Mouse (Mus musculus) midbrain, embryonic 16.5 days (tissue): ENCODE measurements around the gene Cchcr1. TPM values are rescaled to one million over a fixed set of nuclear protein-coding genes. Genes with fewer than 3 reads are reported as not detected.

Source experiments
- ATAC-seq: fragments of 200-750 bp; cut with Nextera tagmentation; 2 replicates; pipeline ENCODE4 v1.8.0; 2017; ENCODE audit warnings: moderate TSS enrichment
- H3K27ac ChIP-seq: fragments of 300-500 bp; sonication (generic); 2 replicates; pipeline ENCODE4 v1.5.1; 2014; ENCODE audit warnings: mild to moderate bottlenecking, low read length, mixed read lengths
- H3K27me3 ChIP-seq: fragments of 300-500 bp; sonication (generic); 2 replicates; pipeline ENCODE4 v1.6.1; 2014; ENCODE audit warnings: low read depth, low read length, mixed read lengths; ENCODE audit not compliant: control insufficient read depth, insufficient read depth
- H3K36me3 ChIP-seq: fragments of 300-500 bp; sonication (generic); 2 replicates; pipeline ENCODE4 v1.6.1; 2014; ENCODE audit warnings: mild to moderate bottlenecking, low read length, moderate library complexity, mixed read lengths; ENCODE audit not compliant: control insufficient read depth, insufficient read depth
- H3K4me1 ChIP-seq: fragments of 300-500 bp; sonication (generic); 2 replicates; pipeline ENCODE4 v1.6.1; 2014; ENCODE audit warnings: mild to moderate bottlenecking, low read length, mixed read lengths; ENCODE audit not compliant: control insufficient read depth, insufficient read depth
- H3K4me2 ChIP-seq: fragments of 300-500 bp; sonication (generic); 2 replicates; pipeline ENCODE4 v1.6.1; 2014; ENCODE audit warnings: mild to moderate bottlenecking, low read length, mixed read lengths
- H3K4me3 ChIP-seq: fragments of 300-500 bp; sonication (generic); 2 replicates; pipeline ENCODE4 v1.5.1; 2014; ENCODE audit warnings: low read depth, mild to moderate bottlenecking, low read length, moderate library complexity, mixed read lengths
- H3K9ac ChIP-seq: fragments of 300-500 bp; sonication (generic); 2 replicates; pipeline ENCODE4 v1.6.1; 2014; ENCODE audit warnings: low read depth, low read length, mixed read lengths
- H3K9me3 ChIP-seq: fragments of 300-500 bp; sonication (generic); replicated peaks from 2 replicates; pipeline ENCODE4 v1.6.1; 2014; ENCODE audit warnings: mild to moderate bottlenecking, low read length, mixed read lengths; ENCODE audit not compliant: control insufficient read depth, poor library complexity, severe bottlenecking
- WGBS: fragments of 180-500 bp; shearing (Covaris S2); extraction: QIAGEN DNeasy Blood & Tissue Kit; methylation state at CpG from one replicate; pipeline ENCODE4 v1.1.7; 2014; 5-methylcytosine and 5-hydroxymethylcytosine counted together
- polyA plus RNA-seq: library from polyadenylated mRNA; unstranded; fragments of >200 nt; fragmentation: Nextera tagmentation; extraction: Ambion mirVana; gene quantifications from 2 replicates; pipeline ENCODE4 v1.2.1, GENCODE M21; 2015

Gene Cchcr1
- polyA plus RNA-seq, 1 experiment from 2014 or later = 3.7 TPM

DNA sequence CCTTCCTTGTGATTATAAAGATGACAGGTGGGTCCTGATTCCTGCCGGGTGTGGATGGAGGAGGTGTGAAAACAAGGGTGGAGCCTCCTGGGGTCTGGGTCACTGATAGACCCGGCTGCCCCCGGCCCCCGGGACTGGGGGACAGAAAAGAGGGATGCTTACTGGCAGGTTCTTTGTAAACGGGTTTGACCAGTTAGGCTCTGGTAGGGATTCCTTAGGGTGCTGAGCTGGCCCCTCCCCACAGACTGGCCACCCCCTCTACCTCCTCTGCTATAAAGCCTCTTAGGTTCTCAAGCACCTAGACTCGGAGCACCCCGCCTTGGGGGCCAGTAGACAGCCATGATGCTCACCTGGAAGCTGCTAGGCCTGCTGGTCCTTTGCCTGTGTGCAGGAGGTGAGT is 16.0 kb downstream of the Cchcr1 start, which contains the start of gene Psors1c2:
TSS of gene Psors1c2 (plus strand) at position 301 of the 400 bp plus-strand sequence.
- Histone ChIP-seq H3K4me1 (no peaks in the 10 kb centered on the region), H3K4me3 (no peak within 1 kb of the TSS), H3K4me2 (no peak within 1 kb of the TSS), H3K9ac (no peak within 1 kb of the TSS), H3K36me3 (no peaks in the 10 kb centered on the region), H3K27me3 (no peaks in the 10 kb centered on the region), H3K9me3 (no peaks in the 10 kb centered on the region), H3K27ac (no peak within 1 kb of the TSS)
- 61% methylated on average over 7 of the region's 7 CpGs for WGBS
- no peak for ATAC-seq

DNA sequence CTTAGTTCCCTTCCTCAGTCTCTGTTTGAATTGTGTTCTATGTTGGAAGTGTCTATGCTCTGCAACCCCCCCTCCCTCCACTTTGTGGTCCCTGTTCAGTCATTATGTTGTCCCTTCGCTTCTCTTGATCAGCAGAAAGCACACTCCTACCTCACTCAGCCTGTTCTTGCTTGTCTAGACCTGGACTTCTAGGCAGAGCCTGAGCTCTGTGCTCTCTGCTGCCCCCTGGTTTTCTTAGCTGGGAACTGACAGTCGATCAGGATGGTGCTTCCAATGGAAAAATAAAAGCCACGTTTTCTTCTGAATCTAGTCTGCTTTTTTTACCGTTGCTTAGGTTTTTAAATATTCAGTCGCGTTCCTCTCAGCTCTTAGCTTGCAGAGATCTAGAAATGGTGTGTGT is 17.4 kb downstream of the Cchcr1 start:
- ATAC-seq = peak; percentile 73
- no peak overlapping the region for H3K9ac ChIP-seq
- H3K4me1 ChIP-seq = no peaks in the 10 kb centered on the region
- H3K4me3 ChIP-seq = no peak overlapping the region
- H3K27ac ChIP-seq = no peak overlapping the region
- H3K4me2 ChIP-seq = no peak overlapping the region
- 8% methylated on average over 6 of the region's 6 CpGs for WGBS
- no peaks in the 10 kb centered on the region for H3K36me3 ChIP-seq
- H3K9me3 ChIP-seq = no peaks in the 10 kb centered on the region
- H3K27me3 ChIP-seq = no peaks in the 10 kb centered on the region

DNA sequence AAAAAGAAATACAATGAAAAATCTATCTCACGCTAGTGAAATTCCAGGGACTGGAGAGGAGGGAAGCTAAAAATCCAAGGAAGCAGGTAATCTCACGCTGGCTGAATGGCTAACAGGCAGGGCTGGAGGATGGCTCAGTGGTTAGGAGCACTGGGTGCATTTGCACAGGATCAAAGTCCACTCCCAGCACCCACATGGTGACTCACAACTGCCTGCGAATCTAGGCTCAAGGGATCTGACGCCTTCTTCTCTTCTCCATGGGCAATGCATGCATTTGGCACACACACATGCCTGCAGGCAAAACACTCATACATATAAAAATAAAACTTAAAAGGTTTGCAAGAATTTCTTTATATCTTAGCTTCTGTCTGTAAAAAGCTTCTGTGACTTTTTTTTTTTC is 20.5 kb downstream of the Cchcr1 start:
- no peak for ATAC-seq
- no peaks in the 10 kb centered on the region for H3K27me3 ChIP-seq
- 87% methylated on average over 4 of the region's 4 CpGs for WGBS
- H3K27ac ChIP-seq = no peak overlapping the region
- no peak overlapping the region for H3K4me3 ChIP-seq
- H3K9ac ChIP-seq = no peak overlapping the region
- no peaks in the 10 kb centered on the region for H3K4me1 ChIP-seq
- H3K36me3 ChIP-seq = no peaks in the 10 kb centered on the region
- H3K9me3 ChIP-seq = no peaks in the 10 kb centered on the region
- no peak overlapping the region for H3K4me2 ChIP-seq

DNA sequence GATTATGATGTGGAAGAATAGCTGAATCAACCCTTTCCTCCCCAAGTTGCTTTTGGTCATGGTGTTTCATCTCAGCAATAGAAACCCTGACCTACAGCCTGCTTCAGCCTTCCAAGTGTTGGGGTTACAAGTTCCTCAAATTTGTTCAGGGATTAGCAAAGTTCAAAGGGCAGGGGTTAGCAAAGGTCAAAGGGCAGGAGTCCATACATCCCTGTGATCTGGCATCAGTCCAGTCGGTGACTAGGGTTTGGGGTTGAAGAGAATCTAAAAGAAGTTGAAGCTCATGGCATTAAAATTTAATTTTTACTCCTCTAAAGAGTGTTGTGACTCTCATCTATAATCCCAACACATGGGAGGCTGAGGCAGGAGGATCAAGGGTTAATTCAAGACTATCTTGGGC is 21.6 kb downstream of the Cchcr1 start:
- Histone ChIP-seq H3K9me3 (no peaks in the 10 kb centered on the region), H3K9ac (no peak overlapping the region), H3K36me3 (no peaks in the 10 kb centered on the region), H3K27ac (no peak overlapping the region), H3K4me3 (no peak overlapping the region), H3K4me2 (no peak overlapping the region), H3K4me1 (no peaks in the 10 kb centered on the region; the same call in 1 of the 2 replicates), H3K27me3 (no peaks in the 10 kb centered on the region)
- 90% methylated on average over 1 of the region's 1 CpGs for WGBS
- ATAC-seq = no peak

DNA sequence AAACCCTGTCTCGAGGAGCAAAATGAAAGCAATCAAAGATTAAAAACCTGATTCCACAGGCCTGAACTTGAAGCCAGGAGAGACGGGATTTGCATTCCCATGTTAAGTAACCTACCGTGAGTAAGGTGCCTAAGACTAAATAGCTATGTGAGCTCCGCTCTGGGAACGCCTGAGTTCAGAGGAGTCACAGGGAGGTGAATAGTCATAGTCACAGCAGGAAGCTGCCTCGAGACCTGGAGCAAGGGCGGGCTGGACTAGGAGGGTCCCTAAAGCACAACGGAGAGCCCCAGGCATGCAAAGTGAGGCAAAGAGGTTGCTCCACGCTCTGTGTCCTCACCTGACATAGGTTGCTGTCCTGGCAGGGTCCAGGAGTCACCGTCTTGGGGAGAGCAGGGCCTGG is 22.6 kb downstream of the Cchcr1 start:
- Histone ChIP-seq H3K4me1 (no peaks in the 10 kb centered on the region; the same call in 1 of the 2 replicates), H3K36me3 (no peaks in the 10 kb centered on the region), H3K27ac (no peak overlapping the region), H3K9ac (no peak overlapping the region), H3K27me3 (no peaks in the 10 kb centered on the region), H3K9me3 (no peaks in the 10 kb centered on the region), H3K4me3 (no peak overlapping the region), H3K4me2 (no peak overlapping the region)
- 53% methylated on average over 10 of the region's 10 CpGs for WGBS
- ATAC-seq = no peak

DNA sequence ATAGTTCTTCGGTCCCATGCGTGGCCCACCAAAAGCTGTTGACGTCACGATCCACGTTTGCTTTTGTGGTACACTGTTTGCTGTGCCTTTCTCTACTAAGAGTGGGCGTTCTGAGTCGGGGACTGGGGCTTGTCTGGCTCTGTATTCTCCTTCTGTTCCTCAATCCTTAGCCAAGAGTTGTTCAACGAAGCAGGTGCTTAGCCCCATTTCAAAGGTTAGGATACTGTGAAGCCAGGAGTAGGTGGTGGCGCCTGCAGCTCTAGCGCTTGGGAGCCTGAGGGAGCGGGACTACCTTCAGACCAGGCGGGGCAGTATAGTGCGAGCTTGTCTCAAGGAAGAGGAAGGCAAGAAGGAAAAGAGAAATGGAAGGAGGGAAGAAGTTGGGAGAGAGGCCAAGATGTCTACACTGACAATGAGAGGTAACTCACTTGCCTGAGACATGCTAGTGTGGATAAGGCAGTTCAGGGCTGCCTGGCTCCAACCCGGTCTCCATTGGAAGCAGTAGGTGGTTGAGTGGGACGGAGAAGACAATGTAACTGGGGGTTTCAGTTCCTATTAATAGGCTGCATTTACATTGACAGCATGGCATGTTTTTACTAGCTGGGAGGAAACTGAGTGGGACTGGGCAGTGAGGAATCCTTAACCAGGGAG is 26.0 kb downstream of the Cchcr1 start:
- ATAC-seq = no peak
- Histone ChIP-seq H3K4me1 (no peaks in the 10 kb centered on the region; the same call in none of the 2 replicates), H3K36me3 (no peaks in the 10 kb centered on the region), H3K9ac (no peak overlapping the region), H3K27me3 (no peaks in the 10 kb centered on the region), H3K4me2 (peak overlapping the region; percentile 25; the same call in 1 of the 2 replicates), H3K9me3 (no peaks in the 10 kb centered on the region), H3K27ac (no peak overlapping the region), H3K4me3 (no peak overlapping the region)
- WGBS = 77% methylated on average over 15 of the region's 15 CpGs

DNA sequence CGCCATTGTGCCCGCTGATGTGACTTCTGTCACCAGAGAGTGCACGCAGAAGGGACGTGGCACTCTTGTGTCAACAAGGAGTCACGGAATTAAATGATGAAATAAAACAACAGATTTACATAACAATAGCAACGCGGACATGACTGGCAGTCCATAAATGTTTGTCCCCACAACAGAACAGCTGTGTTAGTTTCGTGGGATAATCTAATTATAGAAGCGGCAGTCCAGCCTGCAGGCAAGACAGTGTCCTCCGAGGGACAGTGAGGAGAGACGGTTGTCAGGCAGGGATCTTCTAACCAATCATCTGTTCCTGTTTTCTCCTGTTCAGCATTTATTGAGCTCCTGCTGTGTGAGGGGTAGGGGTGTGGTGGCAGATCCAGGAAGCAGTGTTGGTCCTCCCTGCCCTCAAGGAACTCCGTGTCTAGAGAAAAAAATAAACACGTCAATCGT is 26.5 kb downstream of the Cchcr1 start:
- Histone ChIP-seq H3K4me1 (no peaks in the 10 kb centered on the region; the same call in none of the 2 replicates), H3K27me3 (no peaks in the 10 kb centered on the region), H3K4me2 (peak overlapping the region; percentile 25; the same call in 1 of the 2 replicates), H3K9ac (no peak overlapping the region), H3K27ac (no peak overlapping the region), H3K4me3 (no peak overlapping the region), H3K36me3 (no peaks in the 10 kb centered on the region), H3K9me3 (no peaks in the 10 kb centered on the region)
- 18% methylated on average over 14 of the region's 14 CpGs for WGBS
- no peak for ATAC-seq

DNA sequence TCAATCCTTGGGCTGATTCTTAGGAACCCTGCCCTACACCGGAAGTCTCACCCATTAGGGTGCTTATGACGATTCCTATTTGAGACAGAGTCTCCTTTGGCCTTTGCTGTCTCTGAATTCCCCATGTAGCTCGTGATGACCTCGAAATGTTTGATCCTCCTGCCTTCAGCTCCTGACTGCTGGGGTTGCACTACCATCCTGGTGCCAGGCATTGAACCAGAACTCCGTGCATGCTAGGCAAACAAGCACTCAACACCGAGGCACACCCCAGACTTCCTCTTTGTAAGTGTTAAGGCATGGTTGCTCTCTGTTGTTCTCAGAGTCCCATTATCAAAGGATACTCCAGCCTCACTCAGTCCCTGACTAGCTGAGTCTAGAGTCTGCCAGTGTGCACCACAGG is 27.1 kb downstream of the Cchcr1 start:
- WGBS = 77% methylated on average over 6 of the region's 6 CpGs
- no peak overlapping the region for H3K4me3 ChIP-seq
- no peaks in the 10 kb centered on the region; the same call in none of the 2 replicates for H3K4me1 ChIP-seq
- no peaks in the 10 kb centered on the region for H3K27me3 ChIP-seq
- no peak overlapping the region for H3K27ac ChIP-seq
- H3K9ac ChIP-seq = no peak overlapping the region
- ATAC-seq = no peak
- H3K36me3 ChIP-seq = no peaks in the 10 kb centered on the region
- H3K4me2 ChIP-seq = no peak overlapping the region
- H3K9me3 ChIP-seq = no peaks in the 10 kb centered on the region

DNA sequence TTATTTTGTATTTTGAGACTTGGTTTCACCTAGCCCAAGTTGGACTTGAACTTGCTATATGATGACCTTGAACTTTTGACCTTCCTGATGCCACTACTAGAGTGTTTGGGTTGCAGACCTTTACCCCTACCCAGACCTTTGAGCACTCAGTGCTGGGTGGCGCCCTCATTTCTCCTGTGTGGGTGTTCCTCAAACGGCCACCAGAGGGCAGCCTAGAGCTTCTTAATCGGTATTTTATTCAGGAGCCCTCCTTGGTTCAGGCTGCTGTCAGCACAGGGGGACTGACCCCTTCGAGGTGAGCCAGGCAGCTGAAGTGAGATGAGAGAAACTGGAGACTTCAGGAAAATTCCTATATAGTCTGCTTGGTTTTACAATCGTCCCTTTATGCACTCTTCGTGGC is 27.8 kb downstream of the Cchcr1 start:
- H3K9me3 ChIP-seq = no peaks in the 10 kb centered on the region
- H3K4me1 ChIP-seq = peaks cover 4% of the 10 kb centered on the region
- H3K9ac ChIP-seq = no peak overlapping the region
- WGBS = 33% methylated on average over 6 of the region's 6 CpGs
- H3K27me3 ChIP-seq = no peaks in the 10 kb centered on the region
- no peaks in the 10 kb centered on the region for H3K36me3 ChIP-seq
- H3K4me3 ChIP-seq = no peak overlapping the region
- no peak overlapping the region for H3K4me2 ChIP-seq
- no peak overlapping the region for H3K27ac ChIP-seq
- ATAC-seq = no peak
